Mouse (Mus musculus) bone marrow macrophage, adult 2 months (primary cell): Measurements from ENCODE around the gene 4930558K02Rik.

Experiments
- CTCF ChIP-seq: IDR thresholded peaks from 2 replicates; pipeline ENCODE4 v1.5.1; 2012; ENCODE audit warnings: low read depth, mild to moderate bottlenecking, low read length, moderate library complexity
- POLR2A ChIP-seq: IDR thresholded peaks from 2 replicates; pipeline ENCODE4 v1.6.1; 2012; ENCODE audit warnings: mild to moderate bottlenecking, low read depth, low read length, borderline replicate concordance

DNA sequence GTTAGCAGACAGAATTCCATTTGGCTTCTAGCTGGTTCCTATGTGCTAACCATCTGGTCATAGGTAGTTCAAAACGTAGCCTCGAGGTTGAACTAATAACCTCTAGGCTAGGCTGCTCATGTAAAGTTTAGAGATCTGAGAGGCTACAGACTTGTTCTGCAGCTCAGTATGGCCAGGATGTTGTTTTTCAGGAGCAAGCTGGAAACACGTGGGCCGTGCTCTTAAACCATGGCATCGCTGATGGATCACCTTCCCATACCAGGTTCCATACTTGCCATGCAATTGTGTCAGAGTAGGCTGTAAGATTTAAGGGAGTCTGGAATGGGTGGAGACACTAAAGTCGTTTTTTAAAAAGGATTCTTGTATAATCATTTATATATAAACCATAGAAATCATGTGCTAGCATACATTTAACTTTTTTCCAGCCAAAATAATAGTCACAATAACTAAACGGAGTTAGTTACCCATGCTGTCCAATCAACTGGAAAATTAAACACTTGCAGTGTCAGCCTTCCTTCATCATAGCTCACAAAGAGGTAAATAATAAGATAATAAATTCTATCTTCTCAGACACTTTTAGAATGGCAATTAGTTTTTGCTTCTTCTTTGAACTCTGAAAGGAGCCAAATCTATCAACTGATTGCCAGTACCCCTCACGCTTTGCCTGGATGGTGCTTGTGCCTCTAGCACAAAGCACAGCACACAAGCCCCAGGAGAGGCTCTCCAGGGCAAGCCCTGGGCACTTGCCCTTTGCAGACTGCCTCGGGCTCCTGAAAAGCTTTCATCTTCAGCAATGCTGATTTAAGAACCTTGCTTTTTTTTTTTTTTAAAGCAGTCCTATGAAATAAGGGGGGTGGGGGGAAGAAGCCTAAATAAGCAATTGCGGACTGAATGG is 11.5 kb upstream of the 4930558K02Rik start:
- TF ChIP-seq CTCF (no peak), POLR2A (no peak)
